Mouse (Mus musculus) heart, adult 2 months (tissue): ENCODE results near the gene Syn3.

Source experiments
- CTCF ChIP-seq: fragments of 200-600 bp; IDR thresholded peaks from 2 replicates; pipeline ENCODE4 v1.8.1; 2022; ENCODE audit warnings: antibody characterized with exemption, mild to moderate bottlenecking, moderate library complexity
- EP300 ChIP-seq: fragments of 200-500 bp; IDR thresholded peaks from 2 replicates; pipeline ENCODE4 v1.6.1; 2011; ENCODE audit warnings: low read depth, low read length, control low read depth; ENCODE audit not compliant: insufficient read depth
- POLR2A ChIP-seq: fragments of 200-500 bp; IDR thresholded peaks from 2 replicates; pipeline ENCODE4 v1.6.1; 2011; ENCODE audit warnings: mild to moderate bottlenecking, low read depth, low read length, control low read depth; ENCODE audit not compliant: insufficient read depth

DNA sequence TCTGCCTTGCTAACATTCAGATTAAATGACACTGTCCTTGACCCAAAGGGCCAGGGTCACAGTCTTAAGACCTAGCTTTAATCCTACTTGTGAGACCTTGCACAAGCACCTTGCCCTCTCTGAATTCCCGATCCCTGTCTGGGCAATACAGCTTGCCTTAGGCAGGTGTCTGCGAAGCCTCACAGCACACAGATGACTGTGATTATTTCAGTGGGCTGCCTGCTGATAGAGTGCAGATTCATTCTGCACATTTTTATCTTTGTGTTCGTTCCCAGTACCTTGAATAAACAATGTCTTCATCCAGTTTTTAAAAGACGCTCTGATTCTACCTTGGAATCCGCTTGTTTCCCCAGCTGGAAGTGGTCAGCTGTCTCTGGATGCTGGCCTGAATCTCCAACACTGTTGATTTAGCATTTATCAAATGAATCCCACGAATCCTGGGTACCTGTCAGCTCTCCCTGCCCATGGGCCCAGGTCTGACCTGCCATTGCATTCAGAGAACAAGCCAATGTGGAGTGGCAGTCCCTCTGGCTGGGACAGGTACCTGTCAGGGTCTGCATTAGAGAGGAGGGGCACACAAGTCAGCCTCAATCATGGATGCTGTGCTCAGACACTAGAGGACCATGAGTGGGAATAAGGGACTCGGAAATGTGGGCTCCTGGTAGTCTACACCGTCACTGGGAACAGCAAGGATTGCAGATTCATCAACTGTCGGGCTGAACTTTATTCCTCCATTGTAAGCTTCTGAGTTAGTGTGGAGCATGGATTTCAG is 117.4 kb downstream of the Syn3 start:
- TF ChIP-seq POLR2A: no peak
- no peak for TF ChIP-seq CTCF
- TF ChIP-seq EP300: no peak
